Mouse (Mus musculus) limb, embryonic 11.5 days (tissue): ENCODE measurements at regions not wholly inside any gene's neighbourhood (a gene's known extent, or its start where the extent isn't known, plus 50 kb on each side); places are given as distances from the start of the nearest gene placed in this dataset.

Source experiments
- ATAC-seq: fragments of 200-750 bp; cut with Nextera tagmentation; 2 replicates; pipeline ENCODE4 v1.8.0; 2017; ENCODE audit warnings: low read depth; ENCODE audit not compliant: insufficient number of reproducible peaks, low FRiP score, low TSS enrichment
- DNase-seq: peaks from one replicate; pipeline ENCODE4 v3.0.0-alpha.2; 2015; ENCODE audit warnings: low spot score
- H3K27ac ChIP-seq: fragments of 300-500 bp; sonication (generic); replicated peaks from 2 replicates; pipeline ENCODE4 v1.5.1; 2014; ENCODE audit warnings: low read depth, mild to moderate bottlenecking, low read length
- H3K27me3 ChIP-seq: fragments of 300-500 bp; sonication (generic); 2 replicates; pipeline ENCODE4 v1.6.1; 2014; ENCODE audit warnings: mild to moderate bottlenecking, low read length, mixed read lengths; ENCODE audit not compliant: control insufficient read depth, insufficient read depth
- H3K36me3 ChIP-seq: fragments of 300-500 bp; sonication (generic); 2 replicates; pipeline ENCODE4 v1.6.1; 2014; ENCODE audit warnings: mild to moderate bottlenecking, low read length, moderate library complexity, mixed read lengths; ENCODE audit not compliant: control insufficient read depth, insufficient read depth
- H3K4me1 ChIP-seq: fragments of 300-500 bp; sonication (generic); 2 replicates; pipeline ENCODE4 v1.6.1; 2014; ENCODE audit warnings: low read length, mixed read lengths; ENCODE audit not compliant: control insufficient read depth, insufficient read depth
- H3K4me2 ChIP-seq: fragments of 300-500 bp; sonication (generic); 2 replicates; pipeline ENCODE4 v1.6.1; 2014; ENCODE audit warnings: low read depth, mild to moderate bottlenecking, moderate library complexity; ENCODE audit not compliant: severe bottlenecking
- H3K4me3 ChIP-seq: fragments of 300-500 bp; sonication (generic); 2 replicates; pipeline ENCODE4 v1.5.1; 2014; ENCODE audit warnings: low read depth, low read length
- H3K9ac ChIP-seq: fragments of 300-500 bp; sonication (generic); 2 replicates; pipeline ENCODE4 v1.6.1; 2014; ENCODE audit warnings: mild to moderate bottlenecking, low read length
- H3K9me3 ChIP-seq: fragments of 300-500 bp; sonication (generic); 2 replicates; pipeline ENCODE4 v1.6.1; 2016; ENCODE audit warnings: low read length; ENCODE audit not compliant: control insufficient read depth
- WGBS: fragments of 180-500 bp; shearing (Covaris S2); extraction: QIAGEN DNeasy Blood & Tissue Kit; methylation state at CpG from one replicate; pipeline ENCODE4 v1.1.7; 2014; 5-methylcytosine and 5-hydroxymethylcytosine counted together

DNA sequence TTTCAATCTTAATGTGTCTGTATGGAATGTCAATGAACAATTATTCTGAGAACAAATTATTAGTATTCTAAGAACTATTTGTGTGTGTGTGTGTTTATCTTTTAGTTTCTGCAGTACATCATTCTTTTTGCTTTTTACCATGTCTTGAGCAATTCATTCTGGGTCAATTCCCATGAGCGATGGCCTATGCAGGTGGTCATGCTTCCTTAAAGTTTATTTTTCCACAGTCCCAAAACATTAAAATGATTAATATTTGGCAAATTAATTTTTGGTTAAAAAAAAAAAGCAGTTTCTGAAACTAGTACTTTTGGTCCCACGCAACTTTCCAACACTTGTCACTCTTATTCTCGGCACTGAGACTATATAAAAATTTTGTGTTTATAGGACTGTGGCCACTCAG is 416.8 kb upstream of the Rgmb start:
- WGBS: 92% methylated on average over 3 of the region's 3 CpGs
- H3K27me3 ChIP-seq: no peaks in the 10 kb centered on the region
- H3K27ac ChIP-seq: no peak overlapping the region
- no peak overlapping the region for H3K4me2 ChIP-seq
- H3K4me3 ChIP-seq: no peak overlapping the region
- DNase-seq (no peak), ATAC-seq (no peak)
- H3K9me3 ChIP-seq: no peaks in the 10 kb centered on the region
- H3K4me1 ChIP-seq: no peaks in the 10 kb centered on the region
- H3K36me3 ChIP-seq: no peaks in the 10 kb centered on the region
- H3K9ac ChIP-seq: no peak overlapping the region

- H3K36me3 ChIP-seq: no peaks in the 10 kb centered on the region
- no peak overlapping the region for H3K27ac ChIP-seq
- no peak overlapping the region for H3K4me3 ChIP-seq
- H3K9ac ChIP-seq: no peak overlapping the region
- ATAC-seq: no peak
- no peaks in the 10 kb centered on the region for H3K27me3 ChIP-seq
- no peak overlapping the region for H3K4me2 ChIP-seq
- H3K4me1 ChIP-seq: no peaks in the 10 kb centered on the region
- no peaks in the 10 kb centered on the region for H3K9me3 ChIP-seq
- no peak for DNase-seq
- WGBS: 94% methylated on average over 2 of the region's 2 CpGs
These were observed 390.4 kb upstream of the Rgmb start for GRCm38 (mm10) chr17:16221253-16221652.

GRCm38 (mm10) chr17:16219675-16220566 is 389.1 kb upstream of the Rgmb start:
- DNase-seq (no peak), ATAC-seq (no peak)
- no peaks in the 10 kb centered on the region for H3K36me3 ChIP-seq
- no peaks in the 10 kb centered on the region for H3K4me1 ChIP-seq
- no peaks in the 10 kb centered on the region for H3K9me3 ChIP-seq
- H3K27me3 ChIP-seq: no peaks in the 10 kb centered on the region
- H3K9ac ChIP-seq: no peak overlapping the region
- 80% methylated on average over 13 of the region's 13 CpGs for WGBS
- no peak overlapping the region for H3K4me3 ChIP-seq
- no peak overlapping the region for H3K27ac ChIP-seq
- H3K4me2 ChIP-seq: no peak overlapping the region

GRCm38 (mm10) chr17:16218623-16219022 is 387.8 kb upstream of the Rgmb start:
- H3K4me2 ChIP-seq: no peak overlapping the region

DNA sequence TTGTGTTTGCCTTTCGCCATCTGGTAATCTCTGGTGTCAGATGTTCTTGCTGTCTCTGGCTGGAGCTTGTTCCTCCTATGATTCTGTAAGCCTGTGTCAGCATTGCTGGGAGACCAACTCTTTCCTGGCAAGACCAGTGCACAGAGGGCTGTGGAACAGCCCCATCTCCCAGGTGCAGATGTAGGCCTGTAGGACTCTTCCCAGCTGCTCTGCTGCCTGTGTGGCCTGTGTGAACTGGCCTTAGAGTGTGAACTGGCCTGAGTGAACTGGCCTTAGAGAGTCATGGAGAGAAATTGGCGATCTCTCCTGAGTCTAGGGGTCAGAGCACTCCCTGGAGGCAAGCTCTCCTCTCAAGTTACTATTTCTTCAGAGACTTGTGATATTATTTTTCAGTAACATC is 386.0 kb upstream of the Rgmb start:
- Histone ChIP-seq H3K4me3 (no peak overlapping the region), H3K27me3 (no peaks in the 10 kb centered on the region), H3K4me2 (no peak overlapping the region), H3K9me3 (no peaks in the 10 kb centered on the region), H3K4me1 (no peaks in the 10 kb centered on the region), H3K36me3 (no peaks in the 10 kb centered on the region), H3K9ac (no peak overlapping the region), H3K27ac (no peak overlapping the region)
- ATAC-seq (no peak), DNase-seq (no peak)
- WGBS: 71% methylated on average over 2 of the region's 2 CpGs

More at GRCm38 (mm10) chr17:16218623-16219022, 387.8 kb upstream of the Rgmb start:
- Histone ChIP-seq H3K27ac (no peak overlapping the region), H3K9me3 (no peaks in the 10 kb centered on the region), H3K4me1 (no peaks in the 10 kb centered on the region), H3K36me3 (no peaks in the 10 kb centered on the region), H3K9ac (no peak overlapping the region), H3K4me3 (no peak overlapping the region), H3K27me3 (no peaks in the 10 kb centered on the region)
- peak; percentile 62; the same call in 1 of the 2 replicates for ATAC-seq
- DNase-seq: peak; percentile 63
- WGBS: 65% methylated on average over 2 of the region's 2 CpGs

DNA sequence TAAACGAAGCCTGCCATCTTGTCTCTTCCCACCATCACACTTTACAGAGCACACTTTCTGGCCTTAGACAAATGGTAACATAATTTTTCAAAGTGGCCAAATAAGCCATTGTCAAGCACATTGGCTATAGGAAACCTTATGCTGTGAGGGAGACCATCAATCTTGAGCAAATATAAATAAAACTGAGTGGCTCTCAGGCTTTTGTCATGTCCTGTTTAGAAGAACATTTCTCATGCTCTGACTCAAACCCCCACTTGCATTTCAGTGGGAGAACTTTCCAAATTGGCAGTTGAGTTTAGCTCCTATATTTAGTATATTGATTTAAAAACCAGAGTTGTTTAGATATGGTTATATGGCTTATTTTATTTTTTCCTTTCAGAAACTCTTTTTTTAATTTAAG is 362.8 kb upstream of the Rgmb start:
- Histone ChIP-seq H3K9ac (no peak overlapping the region), H3K36me3 (no peaks in the 10 kb centered on the region), H3K4me3 (no peak overlapping the region), H3K9me3 (no peaks in the 10 kb centered on the region), H3K4me2 (no peak overlapping the region), H3K27ac (no peak overlapping the region), H3K4me1 (no peaks in the 10 kb centered on the region), H3K27me3 (no peaks in the 10 kb centered on the region)
- 90% methylated on average over 1 of the region's 1 CpGs for WGBS
- DNase-seq (no peak), ATAC-seq (no peak)

DNA sequence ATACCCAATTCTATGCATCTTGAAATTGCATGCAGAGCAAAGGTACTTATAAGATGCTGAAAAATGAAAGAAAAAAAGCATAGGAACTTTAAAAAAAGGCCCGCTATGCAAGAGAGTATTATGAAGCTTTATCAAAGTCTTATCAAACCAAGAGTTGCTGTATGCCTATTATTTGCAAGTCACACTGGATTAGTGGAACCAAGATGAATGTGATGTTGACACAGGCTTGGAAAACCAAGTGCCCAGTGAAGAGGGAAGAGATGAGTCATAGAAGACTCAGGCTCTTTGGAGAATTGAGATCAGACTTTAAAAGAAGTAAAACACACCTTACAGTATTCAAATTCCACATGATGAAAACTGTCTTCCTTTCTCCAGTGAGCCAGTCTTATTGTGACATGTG is 350.0 kb upstream of the Rgmb start:
- DNase-seq: no peak
- no peaks in the 10 kb centered on the region for H3K27me3 ChIP-seq
- H3K4me3 ChIP-seq: no peak overlapping the region
- H3K4me1 ChIP-seq: no peaks in the 10 kb centered on the region
- 80% methylated on average over 1 of the region's 1 CpGs for WGBS
- no peak overlapping the region for H3K4me2 ChIP-seq
- H3K27ac ChIP-seq: no peak overlapping the region
- H3K36me3 ChIP-seq: no peaks in the 10 kb centered on the region
- no peaks in the 10 kb centered on the region for H3K9me3 ChIP-seq
- H3K9ac ChIP-seq: no peak overlapping the region
- no peak for ATAC-seq

DNA sequence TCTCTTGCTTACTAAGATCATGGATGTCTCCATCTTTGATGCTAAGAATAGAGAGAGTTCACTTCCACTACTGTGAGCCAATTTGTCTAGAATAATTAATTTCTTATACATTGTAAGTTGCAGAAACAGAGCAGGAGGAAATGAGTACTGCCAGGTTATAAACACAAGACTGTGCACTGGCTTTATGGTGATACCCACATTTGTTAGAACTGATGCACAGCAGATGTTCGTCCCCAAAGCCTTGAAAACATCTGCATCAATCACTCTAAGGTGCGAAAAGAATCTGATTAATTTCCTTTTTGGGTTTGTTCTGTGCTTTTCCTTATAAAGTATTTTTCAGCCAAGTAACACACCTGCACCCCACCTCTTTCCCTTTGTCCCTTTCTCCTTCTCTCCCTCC is 347.3 kb upstream of the Rgmb start:
- Histone ChIP-seq H3K4me3 (no peak overlapping the region), H3K9ac (no peak overlapping the region), H3K27me3 (no peaks in the 10 kb centered on the region), H3K4me2 (no peak overlapping the region), H3K4me1 (no peaks in the 10 kb centered on the region), H3K27ac (no peak overlapping the region), H3K9me3 (no peaks in the 10 kb centered on the region), H3K36me3 (no peaks in the 10 kb centered on the region)
- no peak for DNase-seq
- 35% methylated on average over 2 of the region's 2 CpGs for WGBS
- ATAC-seq: peak; percentile 69; the same call in 1 of the 2 replicates
